Mouse (Mus musculus): ENCODE results near the gene Esrp2. TPM values are rescaled to one million over a fixed set of nuclear protein-coding genes. Genes with fewer than 3 reads are reported as not detected.

Esrp2 gene
- total and polyA plus RNA-seq, 3 experiments: not detected

GRCm38 (mm10) chr8:106165460-106165859, 28.7 kb upstream of the Esrp2 start:
- no peak for ATAC-seq (ENCODE audit: extremely low read depth, insufficient number of reproducible peaks, low FRiP score, poor library complexity, severe bottlenecking)
- H3K9me3 ChIP-seq (replicated peaks): no peaks in the 10 kb centered on the region
- TF ChIP-seq GATA1 (IDR thresholded peaks at IDR 0.05; ENCODE audit: borderline replicate concordance, low read length) (no peak), GATA2 (IDR thresholded peaks at IDR 0.05; ENCODE audit: borderline replicate concordance, low read depth, low read length) (no peak), CTCF (IDR thresholded peaks at IDR 0.05; ENCODE audit: low read depth, low read length) (peak; percentile 87), POLR2AphosphoS5 (IDR thresholded peaks at IDR 0.05; ENCODE audit: insufficient replicate concordance, low read depth, low read length) (no peak), TAL1 (conservative IDR thresholded peaks at IDR 0.05; ENCODE audit: low read depth, low read length) (no peak)
- H3K4me1 ChIP-seq (ENCODE audit: insufficient read depth, low read depth, low read length): peaks cover 29% of the 10 kb centered on the region
- peaks cover 96% of the 10 kb centered on the region for H3K27me3 ChIP-seq (ENCODE audit: insufficient read depth, low read length)
- no peak overlapping the region for H3K4me3 ChIP-seq (ENCODE audit: low read depth, low read length)
- peak; percentile 45 for DNase-seq (ENCODE audit: low spot score)
- H3K36me3 ChIP-seq (replicated peaks): peaks cover 4% of the 10 kb centered on the region

DNA sequence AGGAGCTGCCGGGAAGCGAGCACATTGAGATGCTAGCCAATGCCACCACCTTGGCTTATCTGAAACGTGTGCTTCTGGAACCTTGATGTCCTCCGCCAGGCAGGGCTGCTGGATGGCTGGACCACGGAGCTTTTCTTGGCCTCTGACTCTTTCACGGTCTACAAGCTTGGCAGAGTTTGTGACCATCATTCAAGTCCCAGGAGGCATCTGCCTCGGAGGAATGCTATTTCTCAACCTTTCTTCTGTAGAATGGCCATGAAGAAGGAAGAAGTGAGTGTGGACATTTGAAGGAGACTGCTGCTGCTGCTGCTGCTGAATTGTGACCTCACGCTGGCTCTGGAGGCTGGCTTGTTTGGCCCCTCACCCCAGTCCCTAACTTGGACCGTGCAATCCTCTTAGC, 26.5 kb upstream of the Esrp2 start:
- no peak for TF ChIP-seq GATA2 (IDR thresholded peaks at IDR 0.05; ENCODE audit: borderline replicate concordance, low read depth, low read length)
- no peak for TF ChIP-seq GATA1 (IDR thresholded peaks at IDR 0.05; ENCODE audit: borderline replicate concordance, low read length)
- no peak for TF ChIP-seq POLR2AphosphoS5 (IDR thresholded peaks at IDR 0.05; ENCODE audit: insufficient replicate concordance, low read depth, low read length)
- no peak for TF ChIP-seq CTCF (IDR thresholded peaks at IDR 0.05; ENCODE audit: low read depth, low read length)
- no peak for TF ChIP-seq TAL1 (conservative IDR thresholded peaks at IDR 0.05; ENCODE audit: low read depth, low read length)
- peaks cover 16% of the 10 kb centered on the region for H3K4me1 ChIP-seq (ENCODE audit: insufficient read depth, low read depth, low read length)
- H3K4me3 ChIP-seq (ENCODE audit: low read depth, low read length): no peak overlapping the region
- peaks cover 91% of the 10 kb centered on the region for H3K27me3 ChIP-seq (ENCODE audit: insufficient read depth, low read length)
- ATAC-seq (ENCODE audit: extremely low read depth, insufficient number of reproducible peaks, low FRiP score, poor library complexity, severe bottlenecking) (no peak), DNase-seq (ENCODE audit: low spot score) (no peak)
- H3K9me3 ChIP-seq (replicated peaks): no peaks in the 10 kb centered on the region
- peaks cover 4% of the 10 kb centered on the region for H3K36me3 ChIP-seq (replicated peaks)

DNA sequence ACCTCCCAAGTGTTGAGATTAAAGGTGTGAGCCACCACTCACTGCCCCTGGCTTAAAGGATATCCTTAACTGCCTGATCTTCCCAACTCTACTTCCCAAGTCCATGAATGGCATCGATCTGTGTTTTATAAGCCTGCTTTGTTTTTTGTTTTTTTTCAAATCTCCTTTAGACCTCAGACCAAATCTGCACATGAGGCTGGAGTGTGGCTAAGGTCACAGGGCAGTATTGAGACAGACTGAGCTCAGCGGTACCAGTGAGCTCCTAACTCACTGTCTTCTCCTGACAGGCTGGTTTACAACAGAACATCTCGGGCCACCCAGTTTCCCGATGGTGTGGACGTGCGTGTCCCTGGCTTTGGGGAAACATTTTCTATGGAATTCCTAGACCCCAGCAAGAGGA, 23.1 kb upstream of the Esrp2 start:
- ATAC-seq (ENCODE audit: extremely low read depth, insufficient number of reproducible peaks, low FRiP score, poor library complexity, severe bottlenecking): no peak
- H3K27me3 ChIP-seq (ENCODE audit: insufficient read depth, low read length): peaks cover 72% of the 10 kb centered on the region
- peaks cover 17% of the 10 kb centered on the region for H3K4me1 ChIP-seq (ENCODE audit: insufficient read depth, low read depth, low read length)
- peaks cover 4% of the 10 kb centered on the region for H3K36me3 ChIP-seq (replicated peaks)
- TF ChIP-seq TAL1 (conservative IDR thresholded peaks at IDR 0.05; ENCODE audit: low read depth, low read length): no peak
- TF ChIP-seq GATA2 (IDR thresholded peaks at IDR 0.05; ENCODE audit: borderline replicate concordance, low read depth, low read length): no peak
- no peak for TF ChIP-seq POLR2AphosphoS5 (IDR thresholded peaks at IDR 0.05; ENCODE audit: insufficient replicate concordance, low read depth, low read length)
- TF ChIP-seq GATA1 (IDR thresholded peaks at IDR 0.05; ENCODE audit: borderline replicate concordance, low read length): no peak
- TF ChIP-seq CTCF (IDR thresholded peaks at IDR 0.05; ENCODE audit: low read depth, low read length): no peak
- H3K4me3 ChIP-seq (ENCODE audit: low read depth, low read length): no peak overlapping the region
- H3K9me3 ChIP-seq (replicated peaks): no peaks in the 10 kb centered on the region
- no peak for DNase-seq (ENCODE audit: low spot score)

- Histone ChIP-seq H3K9me3 (replicated peaks) (no peaks in the 10 kb centered on the region), H3K27me3 (ENCODE audit: insufficient read depth, low read length) (peaks cover 74% of the 10 kb centered on the region), H3K4me1 (ENCODE audit: insufficient read depth, low read depth, low read length) (peaks cover 21% of the 10 kb centered on the region), H3K4me3 (ENCODE audit: low read depth, low read length) (no peak overlapping the region), H3K36me3 (replicated peaks) (peaks cover 4% of the 10 kb centered on the region)
- DNase-seq (ENCODE audit: low spot score) (no peak), ATAC-seq (ENCODE audit: extremely low read depth, insufficient number of reproducible peaks, low FRiP score, poor library complexity, severe bottlenecking) (no peak)
- TF ChIP-seq TAL1 (conservative IDR thresholded peaks at IDR 0.05; ENCODE audit: low read depth, low read length) (no peak), CTCF (IDR thresholded peaks at IDR 0.05; ENCODE audit: low read depth, low read length) (no peak), GATA2 (IDR thresholded peaks at IDR 0.05; ENCODE audit: borderline replicate concordance, low read depth, low read length) (no peak), GATA1 (IDR thresholded peaks at IDR 0.05; ENCODE audit: borderline replicate concordance, low read length) (no peak), POLR2AphosphoS5 (IDR thresholded peaks at IDR 0.05; ENCODE audit: insufficient replicate concordance, low read depth, low read length) (no peak)
Observed at GRCm38 (mm10) chr8:106158381-106158780, 21.6 kb upstream of the Esrp2 start.

DNA sequence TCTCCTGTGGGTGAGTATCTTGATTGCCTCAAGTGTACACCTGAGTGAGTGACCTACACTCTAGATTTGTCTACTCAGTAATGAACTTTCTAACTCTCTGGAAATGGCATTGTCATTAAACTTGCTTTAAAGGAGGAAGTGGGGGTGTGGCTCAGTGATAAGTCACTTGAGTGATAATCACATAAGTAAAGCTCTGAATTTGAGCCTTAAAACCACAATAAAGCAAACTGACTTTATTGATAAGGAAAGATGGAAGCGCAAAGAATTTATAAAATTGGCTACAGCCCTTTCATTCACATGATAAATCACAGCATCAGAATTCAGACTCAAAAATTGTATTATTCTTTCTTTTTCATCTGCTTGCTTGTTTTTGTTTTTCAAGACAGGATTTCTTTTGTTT, 20.6 kb upstream of the Esrp2 start:
- peak; percentile 71; the same call in 1 of the 2 replicates for ATAC-seq (ENCODE audit: extremely low read depth, insufficient number of reproducible peaks, low FRiP score, poor library complexity, severe bottlenecking)
- peaks cover 31% of the 10 kb centered on the region for H3K4me1 ChIP-seq (ENCODE audit: insufficient read depth, low read depth, low read length)
- peaks cover 74% of the 10 kb centered on the region for H3K27me3 ChIP-seq (ENCODE audit: insufficient read depth, low read length)
- TF ChIP-seq POLR2AphosphoS5 (IDR thresholded peaks at IDR 0.05; ENCODE audit: insufficient replicate concordance, low read depth, low read length) (no peak), CTCF (IDR thresholded peaks at IDR 0.05; ENCODE audit: low read depth, low read length) (no peak), GATA1 (IDR thresholded peaks at IDR 0.05; ENCODE audit: borderline replicate concordance, low read length) (no peak), TAL1 (conservative IDR thresholded peaks at IDR 0.05; ENCODE audit: low read depth, low read length) (peak; percentile 55)
- DNase-seq (ENCODE audit: low spot score): no peak
- H3K9me3 ChIP-seq (replicated peaks): no peaks in the 10 kb centered on the region
- no peak overlapping the region for H3K4me3 ChIP-seq (ENCODE audit: low read depth, low read length)
- no peaks in the 10 kb centered on the region for H3K36me3 ChIP-seq (replicated peaks)

DNA sequence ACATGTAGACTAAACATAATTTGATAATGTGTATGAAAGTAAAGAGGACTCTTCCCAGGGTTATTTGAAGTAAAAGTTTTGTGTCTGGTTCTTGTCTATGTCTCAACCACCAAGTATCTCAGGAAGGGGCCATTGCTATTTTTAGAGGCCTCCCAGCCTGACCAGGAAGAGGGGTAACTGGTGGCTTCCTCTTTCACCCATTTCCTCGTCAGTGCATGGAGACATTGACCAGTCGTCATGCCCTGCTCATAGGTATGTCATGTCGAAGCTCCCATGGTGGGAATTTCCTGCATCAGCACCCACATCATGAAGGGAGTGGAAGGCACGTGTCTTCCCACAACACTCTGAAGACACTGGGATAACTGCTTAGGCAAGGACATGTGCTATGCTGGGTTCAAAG, 16.1 kb upstream of the Esrp2 start:
- no peak overlapping the region for H3K4me3 ChIP-seq (ENCODE audit: low read depth, low read length)
- H3K36me3 ChIP-seq (replicated peaks): no peaks in the 10 kb centered on the region
- ATAC-seq (ENCODE audit: extremely low read depth, insufficient number of reproducible peaks, low FRiP score, poor library complexity, severe bottlenecking) (no peak), DNase-seq (ENCODE audit: low spot score) (no peak)
- peaks cover 76% of the 10 kb centered on the region for H3K27me3 ChIP-seq (ENCODE audit: insufficient read depth, low read length)
- no peaks in the 10 kb centered on the region for H3K9me3 ChIP-seq (replicated peaks)
- TF ChIP-seq GATA2 (IDR thresholded peaks at IDR 0.05; ENCODE audit: borderline replicate concordance, low read depth, low read length) (no peak), TAL1 (conservative IDR thresholded peaks at IDR 0.05; ENCODE audit: low read depth, low read length) (no peak), GATA1 (IDR thresholded peaks at IDR 0.05; ENCODE audit: borderline replicate concordance, low read length) (no peak), CTCF (IDR thresholded peaks at IDR 0.05; ENCODE audit: low read depth, low read length) (no peak), POLR2AphosphoS5 (IDR thresholded peaks at IDR 0.05; ENCODE audit: insufficient replicate concordance, low read depth, low read length) (no peak)
- H3K4me1 ChIP-seq (ENCODE audit: insufficient read depth, low read depth, low read length): peaks cover 50% of the 10 kb centered on the region

Measured in G1E (cell line).